Mouse (Mus musculus) mouse trophoblast stem cell (cell line): ENCODE data around the gene BC035044.

Experiments used
- in situ Hi-C, 2 experiments: fragments of 300-500 bp; cut with MseI, MboI; formaldehyde crosslinking; loops; 2 replicates in 1 of 2; 3 replicates in 1 of 2; pipeline ENCODE4 v1.15.1; 2025

Gene BC035044

GRCm38 (mm10) chr6:128851151-128851550 lies 39.8 kb downstream of the BC035044 start:
- in situ Hi-C loops = loop anchor here (5.0 to 25.0 kb wide), 5 partner anchors 114 to 511 kb away; no protein-coding TSS in a partner anchor

DNA sequence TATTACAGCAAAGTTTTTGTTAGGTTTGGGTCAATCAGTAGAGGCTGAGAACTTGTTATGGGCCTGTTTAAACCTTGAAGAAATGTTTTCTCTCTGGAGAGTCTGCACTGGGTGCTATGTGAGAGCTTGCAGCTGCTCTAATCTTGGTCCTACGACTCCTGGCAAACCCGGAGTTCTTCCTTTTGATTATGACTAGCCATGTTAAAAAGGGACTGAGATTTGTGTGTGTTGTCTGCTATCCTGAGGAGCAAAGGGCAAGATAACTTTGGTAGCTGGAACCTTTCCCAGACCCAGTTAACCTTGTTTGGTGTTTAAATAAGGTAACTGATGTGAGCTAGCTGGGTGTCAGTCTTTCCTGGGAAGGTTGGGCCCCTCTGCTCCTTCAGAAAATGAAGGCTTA lies 40.3 kb downstream of the BC035044 start:
- in situ Hi-C loops = loop anchor here (5.0 to 25.0 kb wide), 5 partner anchors 114 to 512 kb away; no protein-coding TSS in a partner anchor

DNA sequence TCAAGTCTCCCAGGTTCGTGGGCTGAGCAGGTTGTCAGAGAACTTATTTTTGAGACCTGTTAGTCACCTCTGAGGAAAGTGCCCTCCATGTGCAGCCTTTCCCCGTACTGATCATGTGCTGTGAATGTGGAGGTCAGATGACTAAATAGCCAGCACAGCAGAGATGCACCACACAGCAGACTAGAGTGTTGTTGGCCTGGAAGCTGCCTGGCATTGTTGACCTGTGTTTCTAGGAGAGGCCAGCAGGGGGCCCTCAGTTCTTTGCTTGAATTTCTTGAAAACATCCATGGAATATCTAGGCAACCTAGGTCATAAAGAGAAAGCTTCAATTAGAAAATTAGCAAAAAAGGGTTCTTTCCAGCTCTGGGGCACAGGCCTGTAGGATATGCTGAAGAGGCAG lies 41.0 kb downstream of the BC035044 start:
- in situ Hi-C loops = loop anchor here (5.0 to 25.0 kb wide), 7 partner anchors 85 to 687 kb away; partner anchors contain the start of gene Gabarapl1 (in 1 of the 2)

- in situ Hi-C loops = loop anchor here (10.0 to 25.0 kb wide), 2 partner anchors 83 to 690 kb away; partner anchors contain the start of gene Gabarapl1 (in 1 of the 2)
Measured at GRCm38 (mm10) chr6:128847401-128847800, 43.5 kb downstream of the BC035044 start.

GRCm38 (mm10) chr6:128845998-128846542 lies 44.9 kb downstream of the BC035044 start:
- in situ Hi-C loops = loop anchor here (10.0 to 25.0 kb wide), 2 partner anchors 81 to 691 kb away; partner anchors contain the start of gene Gabarapl1 (in 1 of the 2)

DNA sequence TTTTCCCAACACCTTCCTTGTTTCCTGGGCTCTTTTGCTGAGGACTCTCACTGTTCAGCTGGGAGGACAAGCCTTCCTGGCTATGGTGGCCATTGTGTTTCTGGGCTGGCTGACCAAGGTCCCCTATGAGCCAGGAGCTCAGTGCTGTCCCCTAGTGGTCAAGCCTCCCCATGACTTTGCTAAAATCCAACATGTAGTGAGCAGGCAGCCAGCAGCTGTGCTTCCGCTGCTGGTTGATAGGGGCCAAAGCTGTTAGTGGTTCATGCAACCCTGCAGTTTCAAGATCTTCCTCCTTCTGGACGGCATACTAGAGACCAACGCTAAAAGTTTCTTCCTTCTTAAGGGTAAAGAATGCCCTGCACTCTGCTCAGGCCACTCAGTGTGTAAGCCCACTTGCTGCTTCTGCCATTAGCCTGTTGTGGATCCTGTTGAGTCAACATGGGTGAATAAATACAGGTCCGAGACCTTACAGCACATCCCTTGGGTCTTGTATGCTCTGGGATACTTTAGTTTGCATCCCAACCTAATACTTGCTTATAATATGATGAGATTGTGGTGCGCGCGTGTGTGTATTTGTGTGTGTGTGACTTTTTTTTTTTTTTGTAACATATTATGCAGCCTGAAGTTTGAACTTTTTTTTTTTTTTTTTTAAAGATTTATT lies 45.5 kb downstream of the BC035044 start:
- in situ Hi-C loops = loop anchor here (10.0 to 25.0 kb wide), 2 partner anchors 81 to 692 kb away; partner anchors contain the start of gene Gabarapl1 (in 1 of the 2)

DNA sequence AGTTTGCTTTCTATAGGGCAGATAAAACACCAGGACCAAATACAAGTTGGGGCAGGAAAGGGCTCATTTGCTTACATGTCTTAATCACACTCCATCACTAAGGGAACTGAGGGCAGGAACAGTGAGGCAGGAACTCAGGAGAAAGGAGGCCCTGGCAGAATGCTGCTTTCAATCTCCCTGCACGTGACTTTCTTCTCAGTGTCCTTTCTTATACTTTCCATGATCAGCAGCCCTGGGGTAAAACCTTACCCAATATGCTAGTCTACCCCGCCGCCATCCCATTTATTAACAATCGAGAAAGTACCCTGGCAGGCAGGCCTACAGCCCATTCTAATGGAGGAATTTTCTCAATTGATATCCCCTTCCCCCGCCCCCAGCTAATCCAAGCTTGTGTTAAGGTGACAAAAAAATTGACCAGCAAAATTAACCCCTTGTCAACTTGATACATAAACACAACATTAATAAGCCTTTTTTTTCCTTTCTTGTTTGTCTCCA lies 46.3 kb downstream of the BC035044 start:
- in situ Hi-C loops = loop anchor here (5.0 to 25.0 kb wide), 3 partner anchors 37 to 693 kb away; partner anchors contain the start of gene Gabarapl1 (in 1 of the 2)

GRCm38 (mm10) chr6:128844131-128844530 lies 46.8 kb downstream of the BC035044 start:
- in situ Hi-C loops = loop anchor here (5.0 to 25.0 kb wide), 3 partner anchors 37 to 693 kb away; partner anchors contain the start of gene Gabarapl1 (in 1 of the 2)

GRCm38 (mm10) chr6:128843479-128843992 lies 47.4 kb downstream of the BC035044 start:
- in situ Hi-C loops = loop anchor here (5.0 to 25.0 kb wide), 3 partner anchors 36 to 694 kb away; partner anchors contain the start of gene Gabarapl1 (in 1 of the 2)

GRCm38 (mm10) chr6:128842945-128843478 lies 47.9 kb downstream of the BC035044 start:
- in situ Hi-C loops = loop anchor here (5.0 to 25.0 kb wide), 3 partner anchors 36 to 694 kb away; partner anchors contain the start of gene Gabarapl1 (in 1 of the 2)

DNA sequence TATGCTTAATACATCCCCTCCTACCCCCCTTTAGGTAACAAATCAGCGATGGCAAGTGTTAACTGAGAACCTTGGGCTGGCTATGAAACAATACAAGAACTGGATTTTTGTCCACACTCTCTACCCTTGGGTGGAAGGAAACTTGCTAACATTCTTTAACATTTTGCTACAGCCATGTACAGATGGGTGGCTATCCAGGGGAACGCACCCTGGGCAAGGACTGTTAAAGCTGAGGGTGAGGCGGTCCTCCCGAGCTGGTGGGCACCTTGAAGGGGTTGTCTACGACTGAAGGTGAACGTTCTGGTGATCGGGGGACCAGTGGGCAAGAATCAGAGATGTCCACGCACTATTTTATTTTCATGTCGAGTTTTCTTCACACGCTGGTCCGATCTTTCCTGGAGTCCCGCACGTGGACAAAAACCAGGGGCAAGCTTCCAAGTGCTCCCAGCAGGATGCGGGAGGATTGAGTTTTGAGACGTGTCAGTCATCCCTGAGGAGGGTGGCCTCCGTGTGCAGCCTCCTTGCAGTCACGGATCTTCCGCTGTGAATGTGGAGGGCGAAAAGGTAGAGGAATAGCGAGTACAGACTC lies 48.5 kb downstream of the BC035044 start:
- in situ Hi-C loops = loop anchor here (5.0 to 25.0 kb wide), 3 partner anchors 35 to 695 kb away; partner anchors contain the start of gene Gabarapl1 (in 1 of the 2)

DNA sequence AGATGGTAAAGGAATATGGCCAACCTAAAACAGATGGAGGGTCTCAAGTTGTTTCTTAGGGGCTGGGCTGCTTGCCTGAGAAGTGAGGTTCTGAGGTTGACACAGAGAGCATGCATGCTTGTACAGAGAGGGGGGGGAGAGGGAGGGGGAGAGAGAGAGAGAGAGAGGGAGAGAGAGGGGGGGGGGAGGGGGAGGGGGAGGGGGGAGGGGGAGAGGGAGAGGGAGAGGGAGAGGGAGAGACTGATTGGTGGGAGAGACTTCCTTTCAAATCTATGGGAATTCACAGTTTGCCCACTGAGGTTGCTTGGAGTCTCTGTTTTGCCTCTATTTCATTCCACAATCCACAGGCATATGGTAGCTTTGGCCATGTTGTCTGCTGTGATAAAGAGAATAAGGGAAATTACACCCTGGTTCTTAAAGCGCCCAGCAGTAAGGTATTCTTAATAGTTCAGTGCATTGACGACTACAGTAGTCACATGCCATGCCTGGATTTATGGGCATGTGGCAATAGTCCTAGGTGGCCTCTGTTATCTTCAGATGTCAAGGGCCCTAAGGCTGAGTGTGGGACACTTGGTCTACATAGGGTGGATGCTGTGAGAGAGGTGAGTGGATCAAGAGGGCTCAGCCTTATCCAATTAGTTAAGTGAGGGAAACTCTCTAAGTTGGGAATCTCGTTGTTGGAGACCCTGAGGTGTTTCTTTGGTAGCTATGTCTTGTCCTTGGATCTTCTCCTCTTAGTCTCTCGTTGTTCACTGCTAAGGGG lies 49.4 kb downstream of the BC035044 start:
- in situ Hi-C loops = loop anchor here (5.0 to 25.0 kb wide), 3 partner anchors 34 to 696 kb away; partner anchors contain the start of gene Gabarapl1 (in 1 of the 2)

- in situ Hi-C loops = loop anchor here (5.0 to 25.0 kb wide), 3 partner anchors 33 to 697 kb away; partner anchors contain the start of gene Gabarapl1 (in 1 of the 2)
Measured at GRCm38 (mm10) chr6:128840669-128841068, 50.3 kb downstream of the BC035044 start.

DNA sequence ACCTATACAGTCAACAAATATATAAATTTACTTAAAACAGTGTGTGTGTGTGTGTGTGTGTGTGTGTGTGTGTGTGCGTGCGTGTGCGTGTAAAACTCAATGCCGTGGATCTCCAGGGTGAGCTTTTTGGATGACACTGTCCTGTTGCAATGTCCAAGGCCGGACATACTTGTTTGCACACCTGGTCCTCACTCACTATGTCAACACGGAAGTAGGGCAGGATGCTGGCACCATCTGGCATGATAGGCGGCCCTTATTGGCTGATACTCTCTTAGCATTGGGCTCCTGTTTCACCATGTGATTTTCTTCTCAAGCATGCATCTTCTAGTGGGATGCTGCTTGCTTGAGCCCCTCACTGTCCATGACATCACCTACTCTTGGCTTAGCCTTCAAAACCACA lies 51.0 kb downstream of the BC035044 start:
- in situ Hi-C loops = loop anchor here (5.0 to 25.0 kb wide), 3 partner anchors 33 to 697 kb away; partner anchors contain the start of gene Gabarapl1 (in 1 of the 2)

DNA sequence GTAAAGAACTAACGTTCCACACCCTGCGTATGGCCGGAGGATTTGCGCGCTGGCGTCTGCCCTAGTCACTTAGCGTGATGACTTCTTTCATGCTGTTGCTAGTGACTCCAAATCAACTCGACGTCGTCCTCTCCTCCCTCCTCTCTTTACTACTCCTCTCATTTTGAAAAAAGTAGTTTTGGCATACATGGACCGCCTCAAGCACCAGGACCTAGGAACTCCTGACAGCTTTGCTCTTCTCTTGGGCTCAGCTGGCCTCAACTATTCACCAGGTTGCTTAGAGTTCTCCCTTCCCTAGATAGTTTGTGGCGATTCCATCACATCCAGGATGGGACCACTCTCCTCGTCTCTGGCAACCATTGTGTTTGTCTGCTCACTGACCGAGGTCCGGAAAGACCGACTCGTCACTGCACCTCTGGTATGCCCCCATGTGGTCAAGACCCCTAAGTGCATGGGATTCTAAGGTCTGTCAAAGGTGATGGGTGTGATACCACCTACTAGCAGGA lies 51.6 kb downstream of the BC035044 start:
- in situ Hi-C loops = loop anchor here in 1 of 2 experiments (10.0 to 25.0 kb wide), 2 partner anchors 75 to 698 kb away; partner anchors contain the start of gene Gabarapl1

GRCm38 (mm10) chr6:128838342-128839265 lies 52.3 kb downstream of the BC035044 start:
- in situ Hi-C loops = loop anchor here in 1 of 2 experiments (10.0 to 25.0 kb wide), 2 partner anchors 74 to 699 kb away; partner anchors contain the start of gene Gabarapl1

DNA sequence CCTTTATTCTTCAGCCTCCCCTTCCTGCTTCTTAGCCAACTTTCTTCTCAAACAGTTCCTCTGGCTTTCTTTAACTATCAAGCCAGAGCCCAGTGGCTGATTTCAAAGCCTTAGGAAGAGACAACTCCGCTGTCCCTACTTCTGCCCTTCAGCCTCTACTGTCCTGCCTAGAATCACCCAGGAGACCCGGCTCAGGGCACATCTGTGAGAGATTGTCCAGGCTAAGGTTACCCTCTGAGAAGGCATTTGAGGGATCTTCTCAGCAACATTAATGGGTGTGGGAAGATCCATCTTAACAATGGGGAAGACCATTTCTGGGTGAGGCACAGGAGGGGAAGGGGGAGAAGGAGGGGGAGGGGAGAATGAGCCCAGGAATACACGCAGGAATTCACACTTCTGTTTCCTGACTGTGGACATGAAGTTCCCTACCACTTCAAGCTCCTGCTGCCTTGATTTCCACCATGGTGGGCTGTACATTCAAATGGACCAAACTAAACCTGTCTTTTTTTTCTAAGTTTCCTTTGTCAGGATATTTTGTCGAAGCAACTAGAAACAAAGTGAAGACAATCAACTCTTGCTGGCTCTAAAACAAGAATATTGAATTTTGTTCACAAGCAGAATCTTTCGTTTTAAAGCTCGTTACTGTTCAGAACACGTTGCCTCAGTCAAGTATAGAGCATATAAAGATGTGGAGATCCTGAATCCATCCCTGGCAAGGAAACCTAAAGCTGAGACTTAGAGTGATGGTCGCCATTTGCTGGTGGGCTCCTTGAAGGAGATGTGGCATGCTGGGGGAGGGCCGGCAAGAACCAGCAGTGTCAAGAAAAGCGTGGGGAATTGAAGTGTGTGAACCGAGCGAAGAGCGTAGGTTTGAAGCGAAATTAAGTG lies 53.2 kb downstream of the BC035044 start:
- in situ Hi-C loops = loop anchor here in 1 of 2 experiments (10.0 to 25.0 kb wide), 2 partner anchors 73 to 700 kb away; partner anchors contain the start of gene Gabarapl1
